Mouse (Mus musculus) CD8-positive naive resting alpha-beta T cell, adult 2 months (primary cell): ENCODE results near the gene Med18.
"Not testable (repeated sequence)": the region's sequence is repeated elsewhere in the genome, so short reads cannot be mapped to it uniquely, and the experiment has no call there.

Experiments used
- DNase-seq, 2 experiments: peaks; one replicate each; pipeline ENCODE4 v3.0.0; 2022; ENCODE audit warnings: low read depth in 2 of 2, low spot score in 2 of 2

The Med18 gene

GRCm38 (mm10) chr4:132421923-132422782 lies 41.6 kb downstream of the Med18 start, which contains the start of gene Phactr4:
Gene Phactr4, minus strand, starts transcription at chr4:132422489.
- DNase-seq: peak; percentile 11 to 41

- DNase-seq: no peak
Measured at GRCm38 (mm10) chr4:132421556-132421922, 42.2 kb downstream of the Med18 start.

- DNase-seq: no peak
Measured at GRCm38 (mm10) chr4:132420471-132420870, 43.2 kb downstream of the Med18 start.

GRCm38 (mm10) chr4:132415966-132416365 lies 47.8 kb downstream of the Med18 start:
- DNase-seq: no peak

GRCm38 (mm10) chr4:132413257-132413656 lies 50.5 kb downstream of the Med18 start:
- not testable (repeated sequence) for DNase-seq

- peak in 1 of 2 experiments; percentile 20 for DNase-seq
Measured at GRCm38 (mm10) chr4:132411322-132412094, 52.2 kb downstream of the Med18 start.

- DNase-seq: no peak
Measured at GRCm38 (mm10) chr4:132409587-132410229, 54.0 kb downstream of the Med18 start.
